Mouse (Mus musculus) liver, embryonic 14.5 days (tissue): ENCODE results near the gene Stx8. TPM values are rescaled to one million over a fixed set of nuclear protein-coding genes. Genes with fewer than 3 reads are reported as not detected.

Experiments
- ATAC-seq: fragments of 200-750 bp; cut with Nextera tagmentation; 2 replicates; pipeline ENCODE4 v1.8.0; 2017; ENCODE audit warnings: moderate number of reproducible peaks, mild to moderate bottlenecking, moderate library complexity; ENCODE audit not compliant: insufficient read depth
- DNase-seq, 3 experiments: peaks; one replicate each; pipeline ENCODE4 v3.0.0-alpha.2; 2012 to 2013; ENCODE audit warnings: low read depth in 3 of 3, low spot score in 3 of 3
- H3K27ac ChIP-seq: fragments of 300-500 bp; sonication (generic); 2 replicates; pipeline ENCODE4 v1.5.1; 2014; ENCODE audit warnings: moderate library complexity, mild to moderate bottlenecking, control low read depth, inconsistent platforms
- H3K27me3 ChIP-seq: fragments of 300-500 bp; sonication (generic); 2 replicates; pipeline ENCODE4 v1.6.1; 2014; ENCODE audit warnings: mild to moderate bottlenecking, low read length, moderate library complexity; ENCODE audit not compliant: control insufficient read depth, insufficient read depth
- H3K36me3 ChIP-seq: fragments of 300-500 bp; sonication (generic); replicated peaks from 2 replicates; pipeline ENCODE4 v1.6.1; 2014; ENCODE audit warnings: low read depth; ENCODE audit not compliant: control insufficient read depth, insufficient read depth
- H3K4me1 ChIP-seq, 2 experiments: fragments of 200-500 bp in 1 of 2; fragments of 300-500 bp in 1 of 2; sonication (generic) in 1 of 2; replicated peaks; 2 replicates each; pipeline ENCODE4 v1.6.1; 2012 to 2014; ENCODE audit warnings: antibody characterized with exemption in 1 of 2, inconsistent platforms in 1 of 2, low read length in 1 of 2; ENCODE audit not compliant: control insufficient read depth in 2 of 2, insufficient read depth in 2 of 2
- H3K4me2 ChIP-seq: fragments of 300-500 bp; sonication (generic); 2 replicates; pipeline ENCODE4 v1.6.1; 2014; ENCODE audit warnings: low read depth, mild to moderate bottlenecking, control low read depth, moderate library complexity
- H3K4me3 ChIP-seq, 2 experiments: fragments of 200-500 bp in 1 of 2; fragments of 300-500 bp in 1 of 2; sonication (generic) in 1 of 2; 2 replicates each; pipeline ENCODE4 v1.5.1; 2012 to 2014; ENCODE audit warnings: low read depth in 2 of 2, low read length in 2 of 2, mild to moderate bottlenecking in 2 of 2, control low read depth in 1 of 2, inconsistent platforms in 1 of 2, moderate library complexity in 1 of 2; ENCODE audit not compliant: insufficient read depth in 1 of 2
- H3K9ac ChIP-seq: fragments of 300-500 bp; sonication (generic); replicated peaks from 2 replicates; pipeline ENCODE4 v1.6.1; 2014; ENCODE audit warnings: mild to moderate bottlenecking, control low read depth, moderate library complexity
- H3K9me3 ChIP-seq: fragments of 300-500 bp; sonication (generic); 2 replicates; pipeline ENCODE4 v1.6.1; 2016; ENCODE audit warnings: low read length, mixed read lengths; ENCODE audit not compliant: control insufficient read depth
- CTCF ChIP-seq: IDR thresholded peaks from 2 replicates; pipeline ENCODE4 v1.5.1; 2016; ENCODE audit warnings: antibody characterized with exemption, low read depth, control low read depth
- EP300 ChIP-seq: IDR thresholded peaks from 2 replicates; pipeline ENCODE4 v1.6.1; 2016; ENCODE audit warnings: antibody characterized with exemption, low read depth
- WGBS: fragments of 180-500 bp; shearing (Covaris S2); extraction: QIAGEN DNeasy Blood & Tissue Kit; methylation state at CpG from one replicate; pipeline ENCODE4 v1.1.7; 2014; ENCODE audit not compliant: insufficient replicate concordance; 5-methylcytosine and 5-hydroxymethylcytosine counted together
- polyA plus RNA-seq, 2 experiments: library from polyadenylated mRNA; depleted of rRNA in 1 of 2; stranded (reverse) in 1 of 2; unstranded in 1 of 2; fragments of >200 nt; fragmentation: Nextera tagmentation in 1 of 2; extraction: Ambion mirVana in 1 of 2; gene quantifications; 2 replicates each; pipeline versions ENCODE4 v1.2.1 to v1.2.3; 2012 to 2014

Stx8 gene
- polyA plus RNA-seq, 2 experiments = 8.1 to 24.5 TPM

- no peaks in the 10 kb centered on the region for H3K27me3 ChIP-seq
- H3K9me3 ChIP-seq = no peaks in the 10 kb centered on the region
- DNase-seq (no peak), ATAC-seq (no peak)
- H3K27ac ChIP-seq = no peak overlapping the region
- H3K4me3 ChIP-seq = no peak overlapping the region
- WGBS = 65% methylated on average over 1 of the region's 1 CpGs
- no peak overlapping the region for H3K4me2 ChIP-seq
- no peak for TF ChIP-seq CTCF
- no peak for TF ChIP-seq EP300
- H3K9ac ChIP-seq = no peak overlapping the region
- H3K36me3 ChIP-seq = no peaks in the 10 kb centered on the region
- no peaks in the 10 kb centered on the region for H3K4me1 ChIP-seq
Observed at GRCm38 (mm10) chr11:67972606-67973005, 6.6 kb downstream of the Stx8 start.

GRCm38 (mm10) chr11:67973225-67973624 is 7.2 kb downstream of the Stx8 start:
- no peak overlapping the region for H3K4me2 ChIP-seq
- 74% methylated on average over 5 of the region's 5 CpGs for WGBS
- no peaks in the 10 kb centered on the region for H3K9me3 ChIP-seq
- no peak overlapping the region for H3K9ac ChIP-seq
- H3K27me3 ChIP-seq = no peaks in the 10 kb centered on the region
- TF ChIP-seq EP300 = no peak
- no peak for TF ChIP-seq CTCF
- no peak overlapping the region for H3K4me3 ChIP-seq
- ATAC-seq (no peak), DNase-seq (no peak)
- no peaks in the 10 kb centered on the region for H3K36me3 ChIP-seq
- no peaks in the 10 kb centered on the region for H3K4me1 ChIP-seq
- no peak overlapping the region for H3K27ac ChIP-seq

- no peak for DNase-seq
Observed at GRCm38 (mm10) chr11:67975252-67975651, 9.3 kb downstream of the Stx8 start.

GRCm38 (mm10) chr11:67983564-67983963 is 17.6 kb downstream of the Stx8 start:
- Histone ChIP-seq H3K4me1 (no peaks in the 10 kb centered on the region), H3K9me3 (no peaks in the 10 kb centered on the region), H3K9ac (no peak overlapping the region), H3K4me3 (no peak overlapping the region), H3K4me2 (no peak overlapping the region), H3K27me3 (no peaks in the 10 kb centered on the region), H3K27ac (no peak overlapping the region), H3K36me3 (no peaks in the 10 kb centered on the region)
- DNase-seq (no peak), ATAC-seq (no peak)
- WGBS = 69% methylated on average over 6 of the region's 6 CpGs
- TF ChIP-seq CTCF (no peak), EP300 (no peak)

More at GRCm38 (mm10) chr11:67975252-67975651, 9.3 kb downstream of the Stx8 start:
- no peak for ATAC-seq
- Histone ChIP-seq H3K27ac (no peak overlapping the region), H3K27me3 (no peaks in the 10 kb centered on the region), H3K9ac (no peak overlapping the region), H3K4me1 (no peaks in the 10 kb centered on the region), H3K9me3 (no peaks in the 10 kb centered on the region), H3K4me2 (no peak overlapping the region), H3K4me3 (no peak overlapping the region), H3K36me3 (no peaks in the 10 kb centered on the region)
- 20% methylated on average over 2 of the region's 2 CpGs for WGBS
- TF ChIP-seq EP300 (no peak), CTCF (no peak)

GRCm38 (mm10) chr11:67991240-67991639 is 25.2 kb downstream of the Stx8 start:
- Histone ChIP-seq H3K9ac (no peak overlapping the region), H3K4me1 (no peaks in the 10 kb centered on the region), H3K27me3 (no peaks in the 10 kb centered on the region), H3K36me3 (no peaks in the 10 kb centered on the region), H3K27ac (no peak overlapping the region), H3K4me2 (no peak overlapping the region), H3K9me3 (no peaks in the 10 kb centered on the region), H3K4me3 (no peak overlapping the region)
- ATAC-seq (no peak), DNase-seq (no peak)
- 77% methylated on average over 4 of the region's 4 CpGs for WGBS
- TF ChIP-seq EP300 (no peak), CTCF (no peak)
